27 mouse cellular contexts compared by ENCODE assay signal in genomic region chr1:79346511-79346910, GRCm38 (mm10).
"Had no signal": no experiment of that assay in that cellular context is flagged by ENCODE, and none has a peak within 500 bp of the region (broad histone marks: within the 10 kb centered on the region; RNA-seq: fewer than 3 reads in every experiment).

No protein-coding gene starts in this region.

- H3K4me3 ChIP-seq: left cerebral cortex, adult 2 months; limb, embryonic 10.5 days; limb, embryonic 12.5 days; limb, embryonic 13.5 days; limb, embryonic 15.5 days; liver, embryonic 12.5 days; liver, embryonic 13.5 days; liver, embryonic 15.5 days; lung, embryonic 15.5 days; midbrain, embryonic 10.5 days; midbrain, embryonic 12.5 days; midbrain, embryonic 13.5 days; midbrain, embryonic 15.5 days; myocyte had no signal

- DNase-seq: left cerebral cortex, postnatal 4 days; liver; liver, embryonic 13.5 days; liver, postnatal 0 days; lung, adult 18-20 months; lung, adult 2 months; lung, embryonic 14.5 days; lung, postnatal 10 days; lung, postnatal 14 days; lung, postnatal 36 days; lung, postnatal 4 days; midbrain, embryonic 14.5 days had no signal

- ATAC-seq: liver, embryonic 12.5 days; liver, postnatal 0 days; lung, postnatal 0 days; midbrain, embryonic 13.5 days; midbrain, embryonic 15.5 days; midbrain, embryonic 16.5 days had no signal

- H3K4me1 ChIP-seq: limb, embryonic 10.5 days; limb, embryonic 12.5 days; limb, embryonic 13.5 days; limb, embryonic 15.5 days; liver, embryonic 12.5 days; liver, embryonic 13.5 days; liver, embryonic 15.5 days; lung, embryonic 15.5 days; midbrain, embryonic 10.5 days; midbrain, embryonic 12.5 days; midbrain, embryonic 13.5 days; midbrain, embryonic 15.5 days had no signal

- H3K9me3 ChIP-seq: limb, embryonic 10.5 days; limb, embryonic 12.5 days; limb, embryonic 13.5 days; limb, embryonic 15.5 days; liver, embryonic 12.5 days; liver, embryonic 13.5 days; liver, embryonic 15.5 days; lung, embryonic 15.5 days; midbrain, embryonic 10.5 days; midbrain, embryonic 12.5 days; midbrain, embryonic 13.5 days; midbrain, embryonic 15.5 days had no signal

- H3K36me3 ChIP-seq: limb, embryonic 10.5 days; limb, embryonic 12.5 days; limb, embryonic 13.5 days; limb, embryonic 15.5 days; liver, embryonic 12.5 days; liver, embryonic 13.5 days; liver, embryonic 15.5 days; lung, embryonic 15.5 days; midbrain, embryonic 10.5 days; midbrain, embryonic 12.5 days; midbrain, embryonic 13.5 days; midbrain, embryonic 15.5 days had no signal

- H3K27me3 ChIP-seq: limb, embryonic 12.5 days; limb, embryonic 13.5 days; limb, embryonic 15.5 days; liver, embryonic 12.5 days; liver, embryonic 13.5 days; liver, embryonic 15.5 days; lung, embryonic 15.5 days; midbrain, embryonic 12.5 days; midbrain, embryonic 13.5 days; midbrain, embryonic 15.5 days had no signal
